Mouse (Mus musculus) brain, adult 10 weeks (tissue): ENCODE measurements around the gene Lrfn5. TPM values are rescaled to one million over a fixed set of nuclear protein-coding genes. Genes with fewer than 3 reads are reported as not detected.

Experiments used
- polyA plus RNA-seq: library from polyadenylated mRNA; stranded (reverse); fragments of 350-450 nt; fragmentation: Illumina TruSeq; extraction: RNeasy Lipid Tissue Mini Kit (QIAGEN cat#74804); gene quantifications from one replicate; pipeline ENCODE4 v1.2.3, GENCODE M21; 2015; ENCODE audit warnings: low read depth, low replicate concordance

The Lrfn5 gene
- 56.7 TPM for polyA plus RNA-seq

GRCm38 (mm10) chr12:61522829-61523370 is at the start of gene Lrfn5:
TSS of gene Lrfn5 (plus strand) at chr12:61523150.

